Mouse (Mus musculus): ENCODE results near the gene Fut1.

The Fut1 gene

DNA sequence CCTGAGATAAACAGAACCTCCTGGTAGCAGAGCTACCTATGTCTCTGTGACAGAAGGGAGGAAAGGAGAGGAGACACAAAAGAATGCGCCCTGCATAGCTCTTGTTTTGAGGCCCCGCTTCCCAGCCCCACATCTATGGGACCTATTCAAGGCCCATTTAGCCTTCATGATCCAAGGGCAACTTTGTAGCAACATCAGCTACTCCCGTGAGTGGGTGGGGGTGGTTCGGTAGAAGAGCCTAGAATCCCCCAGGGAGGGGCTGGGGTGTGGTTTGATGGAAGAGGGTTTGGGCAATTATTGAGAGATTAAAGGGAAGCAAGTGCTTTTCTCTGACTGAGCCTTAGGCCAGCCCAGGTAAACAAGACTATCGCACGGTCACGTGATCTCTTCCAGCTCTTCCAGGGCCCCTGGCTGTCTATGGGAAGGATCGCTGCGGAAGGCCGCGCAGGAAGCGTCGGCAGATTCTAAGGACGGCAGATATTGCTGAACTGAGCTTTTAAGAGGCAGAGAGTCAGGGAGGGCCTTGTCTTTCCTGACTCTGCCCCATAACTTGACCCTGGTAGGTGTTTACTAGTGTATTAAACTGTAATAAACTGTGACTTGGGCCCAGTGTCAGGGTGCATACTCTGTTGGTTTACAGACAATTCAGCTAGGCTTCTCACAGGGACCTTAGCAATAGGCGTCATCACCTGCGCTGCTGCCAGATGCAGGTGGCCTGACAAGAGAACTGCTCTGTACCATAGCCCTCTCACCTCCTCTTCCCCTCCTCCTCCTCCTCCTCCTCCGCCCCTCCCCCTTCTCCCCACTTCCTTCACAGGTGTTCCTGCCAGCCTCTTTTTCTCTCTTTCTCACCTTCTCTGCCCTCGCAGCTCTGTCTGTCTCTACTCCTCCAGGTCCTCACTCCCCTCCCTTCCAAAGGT lies 17.9 kb upstream of the Fut1 start:
- DNase-seq (ENCODE audit: low spot score in 2 of 2) = no peak

DNA sequence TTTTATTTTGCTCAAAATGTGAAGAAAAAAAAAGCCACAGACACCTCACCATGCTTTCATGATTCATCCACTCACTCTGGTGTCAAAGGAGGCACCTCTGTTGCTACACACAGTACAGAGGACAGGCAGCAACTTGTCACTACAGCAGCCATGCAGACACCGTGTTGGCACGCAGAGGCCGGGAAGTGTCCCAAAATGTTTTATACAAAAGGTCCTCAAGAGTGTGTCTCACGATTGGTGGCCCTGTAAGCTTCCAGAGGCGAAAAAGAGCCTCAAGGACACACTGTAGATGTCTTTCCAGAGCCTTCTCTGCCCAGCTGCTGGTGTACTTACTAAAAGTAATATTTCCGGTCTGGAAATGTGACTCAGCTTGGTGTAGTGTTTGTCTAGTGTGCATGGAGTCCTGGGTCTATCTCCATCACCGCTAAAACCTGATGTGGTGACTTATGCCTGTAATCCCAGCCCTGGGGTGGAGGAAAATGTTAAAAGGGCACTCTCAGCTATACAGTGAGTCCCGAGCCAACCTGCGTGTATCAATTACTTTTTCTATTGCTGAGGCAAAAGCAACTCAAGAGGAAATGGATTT lies 11.3 kb upstream of the Fut1 start:
- DNase-seq (ENCODE audit: low spot score in 2 of 2) = no peak

- DNase-seq (ENCODE audit: low spot score in 2 of 2) = no peak
Measured at GRCm38 (mm10) chr7:45609511-45609910, 7.6 kb upstream of the Fut1 start.

DNA sequence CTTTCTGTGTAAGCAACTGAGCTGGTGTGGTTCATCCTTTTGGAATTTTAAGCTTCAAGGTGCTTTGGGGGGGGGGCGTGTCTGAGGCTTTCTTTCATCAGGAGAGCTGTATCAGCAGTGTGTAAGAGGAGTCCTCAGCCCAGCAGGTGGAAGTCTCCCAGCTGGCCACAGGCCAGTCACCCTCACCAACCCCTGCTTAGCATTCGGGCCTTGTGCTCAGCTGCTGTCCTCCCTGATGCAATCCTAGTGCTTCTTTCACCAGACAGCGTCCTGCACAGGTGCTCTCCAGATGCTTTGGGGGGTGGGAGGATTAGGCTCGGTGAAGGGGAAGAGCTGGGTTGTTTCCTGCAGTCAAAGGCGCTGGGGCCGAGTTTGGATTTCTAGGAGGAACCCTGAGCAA lies 812 bp upstream of the Fut1 start:
- DNase-seq (ENCODE audit: low spot score in 2 of 2) = no peak

DNA sequence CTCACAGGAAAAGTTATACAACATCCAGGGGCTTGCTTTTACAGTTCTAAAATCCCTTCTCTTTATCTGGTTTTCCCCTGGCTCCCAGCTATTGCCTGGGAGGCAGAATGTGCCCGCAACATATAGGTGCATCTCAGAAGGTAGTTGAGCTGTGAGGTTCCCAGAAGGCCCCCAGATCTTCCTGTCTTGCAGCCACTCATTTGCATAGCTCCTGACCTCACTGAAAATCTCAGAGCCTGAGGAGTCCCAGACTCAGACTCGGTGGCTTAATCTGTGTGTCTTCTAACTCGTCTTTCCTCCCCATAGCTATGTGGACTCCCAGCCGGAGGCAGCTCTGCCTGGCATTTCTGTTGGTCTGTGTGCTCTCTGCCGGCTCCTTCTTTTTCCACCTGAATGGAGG lies 1.2 kb downstream of the Fut1 start:
- DNase-seq (ENCODE audit: low spot score in 2 of 2) = no peak

DNA sequence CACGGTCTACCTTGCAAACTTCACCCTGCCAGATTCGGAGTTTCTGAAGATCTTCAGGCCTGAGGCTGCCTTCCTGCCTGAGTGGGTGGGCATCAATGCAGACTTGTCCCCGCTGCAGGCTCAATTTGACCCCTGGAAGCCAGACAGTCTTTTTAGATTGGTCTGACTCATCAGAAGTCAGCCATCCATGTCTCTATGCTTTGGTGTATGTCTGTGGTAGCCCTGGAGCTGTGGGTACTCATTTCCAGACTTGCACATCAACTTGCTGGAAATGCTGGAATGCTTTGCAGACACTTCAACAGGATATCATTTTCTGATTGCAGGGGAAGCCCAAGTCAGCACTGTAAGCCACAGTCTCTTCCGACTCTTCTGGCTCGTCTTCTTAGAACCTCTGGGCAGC lies 2.5 kb downstream of the Fut1 start:
- DNase-seq (ENCODE audit: low spot score in 2 of 2) = no peak

GRCm38 (mm10) chr7:45621443-45621842 lies 4.4 kb downstream of the Fut1 start, which contains the start of gene Izumo1:
TSS of gene Izumo1 (plus strand) at chr7:45621811.
- no peak for DNase-seq (ENCODE audit: low spot score in 2 of 2)

DNA sequence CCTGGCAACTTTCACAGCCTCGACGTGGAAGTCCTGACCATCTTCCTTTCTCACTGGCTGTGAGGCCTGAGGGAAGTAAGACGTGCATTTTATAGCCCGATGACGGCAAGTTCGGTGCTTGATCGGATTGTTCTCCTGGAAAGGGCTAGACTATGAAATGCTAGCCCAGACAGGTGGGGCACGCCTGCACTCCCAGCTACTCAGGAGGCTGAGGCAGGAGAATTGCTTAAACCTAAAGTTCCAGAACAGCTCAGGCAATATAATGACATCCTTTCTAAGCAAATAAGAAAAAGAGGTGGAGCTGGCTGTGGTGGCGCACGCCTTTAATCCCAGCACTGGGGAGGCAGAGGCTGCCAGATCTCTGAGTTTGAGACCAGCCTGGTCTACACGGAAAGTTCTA lies 6.4 kb downstream of the Fut1 start:
- DNase-seq (ENCODE audit: low spot score in 2 of 2) = no peak

DNA sequence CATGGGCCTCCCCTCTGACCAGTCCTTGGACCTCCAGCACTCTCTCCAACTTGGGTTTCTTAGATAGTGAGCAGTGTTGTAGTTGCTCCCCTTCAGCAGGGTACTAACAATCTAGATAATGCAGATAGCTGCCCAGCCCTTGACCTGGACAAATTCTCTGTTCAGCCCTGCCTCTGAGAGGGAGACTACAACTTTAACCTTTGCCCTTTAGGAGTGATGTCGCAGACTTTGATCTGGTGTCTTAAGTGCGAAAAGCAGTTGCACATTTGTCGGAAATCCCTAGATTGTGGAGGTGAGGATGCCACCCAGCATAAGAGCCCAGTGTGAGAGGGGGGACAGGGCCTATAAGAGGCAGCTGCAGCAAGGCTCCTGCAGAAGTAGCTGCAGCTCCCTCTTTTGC lies 7.6 kb downstream of the Fut1 start:
- no peak for DNase-seq (ENCODE audit: low spot score in 2 of 2)

DNA sequence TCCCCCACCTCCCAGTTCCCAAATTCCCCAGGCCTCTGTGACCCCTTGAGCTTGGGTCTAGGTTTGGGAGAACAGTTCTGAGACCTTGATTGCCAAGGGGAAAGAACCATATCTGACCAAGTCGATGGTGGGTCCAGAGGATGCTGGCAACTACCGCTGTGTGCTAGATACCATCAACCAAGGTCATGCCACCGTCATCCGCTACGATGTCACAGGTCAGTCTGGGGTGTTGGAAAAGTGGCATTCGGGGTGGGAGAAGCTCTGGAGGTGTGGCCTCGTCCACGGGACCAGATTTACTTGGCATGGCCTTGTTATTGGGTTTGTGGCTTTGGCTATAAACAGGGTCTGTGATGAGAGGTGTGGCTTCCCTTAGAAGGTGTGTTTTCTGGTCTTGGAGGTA lies 8.4 kb downstream of the Fut1 start:
- no peak for DNase-seq (ENCODE audit: low spot score in 2 of 2)

- DNase-seq (ENCODE audit: low spot score in 2 of 2) = no peak
Measured at GRCm38 (mm10) chr7:45626571-45627076, 9.5 kb downstream of the Fut1 start.

- DNase-seq (ENCODE audit: low spot score in 2 of 2) = no peak
Measured at GRCm38 (mm10) chr7:45627261-45627660, 10.2 kb downstream of the Fut1 start, which contains the start of gene Rasip1. TSS of gene Rasip1 (plus strand) at chr7:45627488.

GRCm38 (mm10) chr7:45628364-45629294 lies 11.5 kb downstream of the Fut1 start:
- peak; percentile 78 to 86 for DNase-seq (ENCODE audit: low spot score in 2 of 2)

DNA sequence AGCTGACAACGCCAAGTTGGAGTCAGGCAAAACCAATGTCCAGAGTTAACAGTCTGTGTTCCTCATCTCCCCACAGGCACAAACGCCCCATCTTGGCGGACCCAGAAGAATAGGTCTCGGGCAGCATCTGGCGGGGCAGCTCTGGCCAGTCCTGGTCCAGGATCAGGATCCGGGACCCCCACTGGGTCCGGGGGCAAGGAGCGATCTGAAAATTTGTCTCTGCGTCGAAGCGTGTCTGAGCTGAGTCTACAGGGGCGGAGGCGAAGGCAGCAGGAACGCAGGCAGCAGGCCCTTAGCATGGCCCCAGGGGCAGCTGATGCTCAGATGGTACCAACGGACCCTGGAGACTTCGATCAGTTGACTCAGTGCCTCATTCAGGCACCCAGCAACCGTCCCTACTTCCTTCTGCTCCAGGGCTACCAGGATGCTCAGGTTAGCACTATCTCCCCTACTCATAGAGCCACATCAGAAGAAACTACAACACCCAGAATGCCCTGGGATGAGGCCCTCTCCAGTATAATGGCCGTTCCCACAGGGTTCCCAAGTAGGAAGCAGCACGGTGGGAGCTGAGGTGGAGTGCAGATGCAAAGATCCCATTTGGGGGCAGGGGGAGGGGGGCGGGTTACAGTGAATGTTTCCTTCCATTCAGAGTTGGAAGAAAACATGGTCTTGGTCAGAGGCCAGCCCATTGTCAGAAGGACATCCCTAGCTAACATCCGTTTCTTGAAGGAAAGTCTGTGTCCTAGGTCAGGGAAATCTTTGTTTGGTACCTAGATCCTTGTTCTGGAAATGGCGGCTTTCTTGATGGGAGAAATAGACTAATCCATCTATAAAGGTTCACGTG lies 13.2 kb downstream of the Fut1 start:
- DNase-seq (ENCODE audit: low spot score in 2 of 2) = no peak

DNA sequence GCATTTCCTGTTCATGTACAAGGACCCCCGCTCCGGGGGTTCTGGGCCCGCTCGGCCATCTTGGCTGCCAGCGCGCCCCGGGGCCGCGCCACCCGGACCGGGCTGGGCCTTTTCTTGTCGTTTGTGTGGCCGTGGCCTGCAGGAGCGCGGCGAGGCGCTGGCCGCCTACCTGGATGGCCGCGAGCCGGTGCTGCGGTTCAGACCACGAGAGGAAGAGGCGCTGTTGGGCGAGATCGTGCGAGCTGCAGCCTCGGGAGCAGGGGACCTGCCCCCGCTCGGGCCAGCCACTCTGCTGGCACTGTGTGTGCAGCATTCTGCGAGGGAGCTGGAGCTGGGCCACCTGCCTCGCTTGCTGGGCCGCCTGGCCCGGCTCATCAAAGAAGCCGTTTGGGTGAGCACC lies 15.4 kb downstream of the Fut1 start:
- no peak for DNase-seq (ENCODE audit: low spot score in 2 of 2)

DNA sequence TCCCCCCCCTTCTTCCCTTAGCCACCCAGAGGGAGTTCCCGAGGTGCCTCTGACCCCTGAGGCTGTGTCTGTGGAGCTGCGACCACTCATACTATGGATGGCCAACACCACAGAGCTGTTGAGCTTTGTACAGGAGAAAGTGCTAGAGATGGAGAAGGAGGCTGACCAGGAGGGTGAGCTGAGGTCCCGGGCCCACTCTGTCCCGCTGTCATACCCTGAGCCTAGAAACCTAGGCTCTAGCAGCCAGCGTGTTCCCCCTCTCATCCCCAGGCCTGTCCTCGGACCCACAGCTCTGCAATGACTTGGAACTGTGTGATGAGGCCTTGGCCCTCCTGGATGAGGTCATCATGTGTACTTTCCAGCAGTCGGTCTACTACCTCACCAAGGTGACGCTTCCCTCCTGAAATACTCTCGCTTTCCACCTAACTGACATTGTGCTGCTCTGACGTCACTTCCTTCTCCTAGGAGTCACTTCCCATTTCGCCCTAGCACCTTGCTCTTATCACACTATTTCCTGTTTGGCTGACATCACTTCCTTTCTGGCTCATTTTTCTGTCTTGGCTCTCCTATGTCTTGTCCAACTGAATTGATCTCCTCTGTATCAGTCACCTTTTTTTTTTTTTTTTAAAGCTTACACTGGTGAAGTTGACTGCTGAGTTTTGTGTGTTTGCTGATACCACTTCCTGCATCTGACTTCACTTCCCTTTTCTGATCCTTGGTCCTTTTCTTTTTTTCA lies 18.0 kb downstream of the Fut1 start:
- DNase-seq (ENCODE audit: low spot score in 2 of 2) = no peak

GRCm38 (mm10) chr7:45635711-45636688 lies 18.9 kb downstream of the Fut1 start:
- no peak for DNase-seq (ENCODE audit: low spot score in 2 of 2)

DNA sequence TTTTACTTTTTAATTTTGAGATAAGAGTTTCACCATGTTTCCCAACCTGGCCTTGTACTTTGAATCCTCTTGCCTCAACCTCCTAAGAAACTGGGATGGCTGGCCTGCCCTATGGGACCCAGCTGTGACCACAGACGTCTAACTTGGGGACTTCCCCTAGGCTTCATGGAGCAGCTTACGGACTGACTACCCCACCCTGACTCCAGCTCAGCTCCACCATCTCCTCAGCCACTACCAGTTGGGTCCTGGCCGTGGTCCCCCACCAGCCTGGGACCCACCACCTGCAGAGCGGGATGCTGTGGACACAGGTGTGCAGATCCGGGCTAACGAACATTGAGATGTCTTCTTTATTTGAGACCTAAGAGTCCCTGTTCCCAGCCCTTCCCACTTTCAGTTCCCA lies 20.6 kb downstream of the Fut1 start:
- no peak for DNase-seq (ENCODE audit: low spot score in 2 of 2)

Data from spleen, postnatal 14 days (tissue).